Mouse (Mus musculus) left cerebral cortex, postnatal 36 days (tissue): Measurements from ENCODE around the gene Slc36a3. TPM values are rescaled to one million over a fixed set of nuclear protein-coding genes. Genes with fewer than 3 reads are reported as not detected.

Experiments
- DNase-seq, 2 experiments: peaks; one replicate each; pipeline ENCODE4 v3.0.0; 2021 to 2022; ENCODE audit warnings: low spot score in 2 of 2, mixed read lengths in 1 of 2
- intact Hi-C: fragments of 180-260 bp; cut with DNase I; formaldehyde crosslinking; loops from one replicate; pipeline ENCODE4 v1.15.1; 2025
- total RNA-seq, 2 experiments: library from RNA; stranded (reverse); gene quantifications; 2 replicates each; pipeline ENCODE4 v1.2.3; 2021

Gene Slc36a3
- total RNA-seq, 2 experiments from 2014 or later = not detected

- DNase-seq = no peak
- intact Hi-C loops = loop anchor here (5.0 kb wide), 3 partner anchors 37 to 202 kb away; no protein-coding TSS in a partner anchor
Measured at GRCm38 (mm10) chr11:55084629-55085028, 66.9 kb downstream of the Slc36a3 start.

GRCm38 (mm10) chr11:55081206-55081605 is 70.3 kb downstream of the Slc36a3 start:
- no peak for DNase-seq
- intact Hi-C loops = no loop called here

GRCm38 (mm10) chr11:55079180-55079579 is 72.3 kb downstream of the Slc36a3 start:
- intact Hi-C loops = no loop called here
- no peak for DNase-seq

- no peak for DNase-seq
- intact Hi-C loops = no loop called here
Measured at GRCm38 (mm10) chr11:55078502-55078901, 73.0 kb downstream of the Slc36a3 start.

GRCm38 (mm10) chr11:55077331-55078231 is 73.9 kb downstream of the Slc36a3 start, which contains the start of gene Ccdc69:
Gene Ccdc69 (minus strand): TSS chr11:55078131.
- intact Hi-C loops = no loop called here
- peak; percentile 18 to 22 for DNase-seq

GRCm38 (mm10) chr11:55076234-55076633 is 75.3 kb downstream of the Slc36a3 start:
- intact Hi-C loops = no loop called here
- no peak for DNase-seq

- DNase-seq = no peak
- intact Hi-C loops = no loop called here
Measured at GRCm38 (mm10) chr11:55075602-55076001, 75.9 kb downstream of the Slc36a3 start.

Other genes starting within 250 kb of the Slc36a3 start
- 1 to 10 TPM; 7.9 to 8.9 TPM for gene Gpx3, start 249.3 kb downstream of the Slc36a3 start, total RNA-seq
- gene Tnip1, start 188.8 kb downstream of the Slc36a3 start, total RNA-seq = 10 to 100 TPM; 37.5 to 42.0 TPM
- gene Anxa6, start 118.3 kb downstream of the Slc36a3 start, total RNA-seq = 10 to 100 TPM; 87.1 to 88.9 TPM
- under 1 TPM in 1 of 2 experiments, not detected in 1; 0.25 TPM for gene Ccdc69, start 73.6 kb downstream of the Slc36a3 start, total RNA-seq
- gene Gm2a, start 53.6 kb downstream of the Slc36a3 start, total RNA-seq = 10 to 100 TPM; 34.3 to 41.6 TPM
- gene Slc36a2, start 33.4 kb upstream of the Slc36a3 start, total RNA-seq = under 1 TPM; 0.20 to 0.32 TPM
- gene Slc36a1, start 52.6 kb upstream of the Slc36a3 start, total RNA-seq = 10 to 100 TPM; 75.4 to 76.4 TPM
- under 1 TPM; 0.22 to 0.32 TPM for gene Fat2, start 184.9 kb upstream of the Slc36a3 start, total RNA-seq